ENCODE assay signal across 8 mouse cellular contexts in the genomic region with DNA sequence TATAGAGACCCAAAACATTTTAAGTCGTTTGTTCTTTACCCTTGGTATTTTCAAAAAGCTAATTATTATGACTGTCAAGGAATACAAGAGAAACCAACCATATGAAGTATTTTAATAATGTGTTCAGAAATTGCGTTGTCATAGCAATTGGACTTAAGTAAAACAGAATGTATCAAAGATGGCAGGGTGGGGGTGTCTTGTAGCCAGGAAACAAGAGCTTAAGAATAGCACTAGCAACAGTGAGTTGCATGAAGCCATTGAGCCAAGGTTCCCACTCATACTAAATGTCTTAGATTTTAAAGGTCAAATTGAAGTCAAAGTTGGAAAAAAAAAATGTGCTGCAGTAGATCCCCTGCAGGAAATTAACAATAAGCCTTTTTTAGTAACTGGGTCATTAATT. TPM values are rescaled to one million over a fixed set of nuclear protein-coding genes. Genes with fewer than 3 reads are reported as not detected.
DNase-seq lines count a peak whose midpoint lies in the region; ATAC-seq lines count a peak whose summit lies in the region.

No protein-coding gene starts in this region.

- peaks cover 32% of the 10 kb centered on the region for H3K4me1 ChIP-seq in lung, embryonic 16.5 days (replicated peaks; ENCODE audit: control insufficient read depth, insufficient read depth, low read length)
- peaks cover 25% of the 10 kb centered on the region for H3K4me1 ChIP-seq in limb, embryonic 12.5 days (replicated peaks)
- H3K4me1 ChIP-seq in stomach, embryonic 14.5 days (ENCODE audit: control insufficient read depth, insufficient read depth, low read length), result peaks cover 25% of the 10 kb centered on the region

- WGBS in lung, embryonic 16.5 days, result 57% methylated on average over 2 of the region's 2 CpGs
- 72% methylated on average over 2 of the region's 2 CpGs for WGBS in limb, embryonic 12.5 days
- WGBS in stomach, embryonic 14.5 days, result 72% methylated on average over 2 of the region's 2 CpGs

- H3K9me3 ChIP-seq in lung, embryonic 16.5 days (ENCODE audit: control insufficient read depth, low read length), result no peaks in the 10 kb centered on the region
- no peaks in the 10 kb centered on the region for H3K9me3 ChIP-seq in limb, embryonic 12.5 days
- no peaks in the 10 kb centered on the region for H3K9me3 ChIP-seq in stomach, embryonic 14.5 days (ENCODE audit: control insufficient read depth, low read depth, low read length)

- peak overlapping the region; percentile 98 for H3K9ac ChIP-seq in lung, embryonic 16.5 days (ENCODE audit: low read length)
- H3K9ac ChIP-seq in limb, embryonic 12.5 days (replicated peaks), result peak overlapping the region; percentile 98
- H3K9ac ChIP-seq in stomach, embryonic 14.5 days (replicated peaks; ENCODE audit: low read depth, low read length), result peak overlapping the region; percentile 96; the same call in 1 of the 2 replicates

- DNase-seq in CD4-positive, CD25-positive, alpha-beta regulatory T cell, adult 2 months (ENCODE audit: low read depth, low spot score), result peak; percentile 38
- DNase-seq in lung, postnatal 25 days (ENCODE audit: low spot score), result no peak
- DNase-seq in cerebellum, postnatal 10 days, result no peak
- DNase-seq in kidney, postnatal 25 days, result no peak

- H3K4me2 ChIP-seq in lung, embryonic 16.5 days (ENCODE audit: low read depth, low read length), result peak overlapping the region; percentile 70
- H3K4me2 ChIP-seq in limb, embryonic 12.5 days, result peak overlapping the region; percentile 61
- peak overlapping the region; percentile 63 for H3K4me2 ChIP-seq in stomach, embryonic 14.5 days (replicated peaks; ENCODE audit: low read depth, low read length)

- peak overlapping the region; percentile 94 for H3K4me3 ChIP-seq in lung, embryonic 16.5 days (ENCODE audit: low read length)
- peak overlapping the region; percentile 91 for H3K4me3 ChIP-seq in limb, embryonic 12.5 days (replicated peaks)
- H3K4me3 ChIP-seq in stomach, embryonic 14.5 days (ENCODE audit: low read depth, low read length), result peak overlapping the region; percentile 96

- ATAC-seq in CD4-positive, CD25-positive, alpha-beta regulatory T cell, adult 4 months, result no peak
- no peak for ATAC-seq in lung, embryonic 16.5 days (ENCODE audit: low read depth)
- no peak for ATAC-seq in limb, embryonic 12.5 days (ENCODE audit: insufficient number of reproducible peaks, insufficient read depth, low FRiP score, low TSS enrichment, low read depth)
- no peak for ATAC-seq in stomach, embryonic 14.5 days (ENCODE audit: insufficient number of reproducible peaks, insufficient read depth, low FRiP score, low read depth)

- H3K36me3 ChIP-seq in lung, embryonic 16.5 days (ENCODE audit: control insufficient read depth, insufficient read depth, low read length), result no peaks in the 10 kb centered on the region
- H3K36me3 ChIP-seq in limb, embryonic 12.5 days, result peaks cover 21% of the 10 kb centered on the region
- peaks cover 4% of the 10 kb centered on the region for H3K36me3 ChIP-seq in stomach, embryonic 14.5 days (ENCODE audit: control insufficient read depth, insufficient read depth, low read length)

- no peaks in the 10 kb centered on the region for H3K27me3 ChIP-seq in lung, embryonic 16.5 days (ENCODE audit: control insufficient read depth, insufficient read depth, low read depth, low read length)
- H3K27me3 ChIP-seq in limb, embryonic 12.5 days, result no peaks in the 10 kb centered on the region
- no peaks in the 10 kb centered on the region for H3K27me3 ChIP-seq in stomach, embryonic 14.5 days (ENCODE audit: control insufficient read depth, insufficient read depth, low read length)

- H3K27ac ChIP-seq in lung, embryonic 16.5 days (ENCODE audit: low read length), result no peak overlapping the region
- no peak overlapping the region for H3K27ac ChIP-seq in limb, embryonic 12.5 days
- H3K27ac ChIP-seq in stomach, embryonic 14.5 days (ENCODE audit: low read length), result no peak overlapping the region

RNA-seq across cellular contexts. Expression of gene Sptan1, which starts 1.5 kb away (rescaled TPM):
- 100 to 1,000 TPM in 1 of 2 experiments, 10 to 100 TPM in 1; 70.4 to 103 TPM for polyA plus RNA-seq in CD4-positive, CD25-positive, alpha-beta regulatory T cell, adult 4 months (2017; shearing (Covaris generic))
- 98.4 and 109 TPM in 2 replicates for polyA plus RNA-seq in lung, embryonic 16.5 days (2015; fragmentation: Nextera tagmentation; extraction: Ambion mirVana)
- polyA plus RNA-seq in limb, embryonic 12.5 days (2016; fragmentation: Nextera tagmentation; extraction: Ambion mirVana), result 89.3 and 90.0 TPM in 2 replicates
- 136 and 139 TPM in 2 replicates for polyA plus RNA-seq in stomach, embryonic 14.5 days (2014; fragmentation: Nextera tagmentation; extraction: Ambion mirVana)

RNA-seq across cellular contexts. Expression of gene Gle1, which starts 31.6 kb away (rescaled TPM):
- polyA plus RNA-seq in CD4-positive, CD25-positive, alpha-beta regulatory T cell, adult 4 months (2017; shearing (Covaris generic)), result 10 to 100 TPM; 61.6 to 82.4 TPM
- polyA plus RNA-seq in lung, embryonic 16.5 days (2015; fragmentation: Nextera tagmentation; extraction: Ambion mirVana), result 70.4 and 70.9 TPM in 2 replicates
- polyA plus RNA-seq in limb, embryonic 12.5 days (2016; fragmentation: Nextera tagmentation; extraction: Ambion mirVana), result 72.5 and 76.2 TPM in 2 replicates
- 57.7 and 59.4 TPM in 2 replicates for polyA plus RNA-seq in stomach, embryonic 14.5 days (2014; fragmentation: Nextera tagmentation; extraction: Ambion mirVana)
